Mouse (Mus musculus) cerebellum, postnatal 4 days (tissue): ENCODE data around the gene Dyx1c1.

Experiments
- DNase-seq, 2 experiments: peaks; one replicate each; pipeline ENCODE4 v3.0.0; 2022; ENCODE audit warnings: low spot score in 2 of 2, mixed read lengths in 1 of 2

Gene Dyx1c1

DNA sequence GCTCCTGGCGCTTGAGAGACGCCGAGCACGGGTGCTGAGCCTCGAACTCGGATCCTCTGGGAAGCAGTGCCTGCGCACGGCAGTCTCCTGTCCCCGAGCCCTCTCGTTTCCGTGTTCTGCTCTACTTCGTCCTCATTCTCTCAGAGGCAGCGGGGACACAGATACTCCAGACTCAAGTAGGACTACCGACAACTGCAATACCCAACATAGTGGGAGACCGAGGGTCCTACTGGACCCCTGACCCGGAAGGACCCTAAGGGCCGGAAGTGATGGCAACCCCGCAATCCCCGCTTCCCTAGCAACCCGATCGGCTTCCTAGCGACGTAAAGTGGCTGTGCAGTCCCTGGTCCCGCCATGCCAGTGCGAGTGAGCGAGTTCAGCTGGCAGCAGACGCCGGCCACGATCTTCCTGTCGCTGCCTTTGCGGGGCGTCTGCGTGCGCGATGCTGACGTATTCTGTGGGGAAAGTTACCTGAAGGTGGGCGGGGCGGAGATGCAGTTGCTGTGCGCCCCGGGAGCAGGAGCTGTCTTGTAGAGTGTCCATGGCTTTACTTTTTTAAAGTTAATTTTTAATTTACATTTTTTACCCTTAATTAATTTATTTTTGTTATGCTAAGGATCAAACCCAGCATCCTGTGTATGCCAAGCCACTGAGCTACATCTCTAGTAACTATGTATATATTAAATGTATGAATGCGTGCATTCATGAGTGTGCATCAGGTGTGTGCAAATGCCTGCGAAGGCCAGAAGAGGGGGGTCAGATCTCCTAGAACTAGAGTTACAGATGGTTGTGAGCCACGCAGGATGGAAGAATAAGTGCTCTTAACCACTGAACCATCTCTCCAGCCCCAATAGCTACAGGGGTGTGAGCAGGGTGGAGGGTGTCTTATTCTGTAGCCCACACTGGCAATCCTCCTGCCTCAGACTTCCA lies at the start of gene Dyx1c1, which contains the start of gene Gm44503:
Gene Dyx1c1 (plus strand): TSS at position 265 of the 930 bp plus-strand sequence.
Gene Gm44503 (plus strand): TSS at position 332 of the 930 bp plus-strand sequence.
- peak; percentile 47 to 71 for DNase-seq

DNA sequence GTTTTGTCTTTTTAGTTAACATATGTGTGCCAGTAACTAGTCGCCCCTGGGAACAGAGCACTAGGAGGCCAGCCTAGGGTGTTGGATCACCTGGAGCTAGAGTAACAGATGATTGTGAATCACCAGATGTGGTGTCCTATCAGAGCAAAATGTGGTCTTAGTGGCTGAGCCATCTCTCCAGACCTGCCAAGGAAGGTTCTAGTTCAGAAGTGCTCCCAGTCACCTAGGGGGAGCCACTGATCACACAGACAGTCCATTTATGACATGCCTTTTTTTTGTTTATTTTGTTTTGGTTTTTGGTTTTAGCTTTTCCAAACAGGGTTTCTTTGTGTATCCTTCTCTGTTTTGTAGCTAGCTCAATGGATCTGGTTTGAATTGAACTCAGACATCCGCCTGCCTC lies 47.2 kb upstream of the Dyx1c1 start:
- no peak for DNase-seq

DNA sequence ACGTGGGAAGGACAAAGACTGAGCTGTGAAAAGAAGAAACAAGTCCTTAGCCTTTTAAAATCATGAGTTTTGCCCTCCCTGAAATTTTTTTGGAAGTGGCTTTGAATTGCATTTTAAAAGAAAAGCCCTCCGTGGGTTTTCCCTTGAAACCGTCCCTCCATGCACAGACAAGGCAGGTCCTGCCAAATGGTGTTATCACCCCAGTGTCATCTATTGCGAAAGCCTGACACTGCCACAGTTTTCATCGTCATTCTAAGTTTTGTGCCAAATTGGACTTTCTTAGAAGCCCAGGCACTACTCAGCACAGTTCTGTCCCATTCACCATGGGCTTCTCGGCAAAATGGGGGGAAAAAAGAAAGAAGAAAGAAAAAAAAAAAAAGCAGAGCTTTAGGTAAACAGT lies 45.0 kb upstream of the Dyx1c1 start:
- DNase-seq = no peak

DNA sequence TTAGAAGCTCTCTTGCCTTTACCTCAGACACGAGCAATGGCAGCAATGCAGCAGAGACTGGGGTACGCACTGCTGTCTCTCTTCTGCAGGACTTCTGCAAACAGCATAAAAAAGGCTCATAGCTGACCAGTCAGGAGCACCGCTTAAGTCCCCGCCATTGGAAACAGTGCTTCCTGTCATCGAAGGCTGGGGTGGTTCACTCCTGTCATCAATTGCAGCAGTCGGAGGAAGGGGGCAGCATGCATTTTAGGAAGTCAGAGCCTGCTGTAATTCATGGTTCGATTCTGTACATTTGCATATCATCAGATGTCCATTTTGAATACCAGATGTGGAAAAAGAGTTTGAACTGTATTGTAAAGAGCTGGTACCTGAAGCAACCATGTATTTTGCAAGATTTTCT lies 42.9 kb upstream of the Dyx1c1 start:
- DNase-seq = no peak

DNA sequence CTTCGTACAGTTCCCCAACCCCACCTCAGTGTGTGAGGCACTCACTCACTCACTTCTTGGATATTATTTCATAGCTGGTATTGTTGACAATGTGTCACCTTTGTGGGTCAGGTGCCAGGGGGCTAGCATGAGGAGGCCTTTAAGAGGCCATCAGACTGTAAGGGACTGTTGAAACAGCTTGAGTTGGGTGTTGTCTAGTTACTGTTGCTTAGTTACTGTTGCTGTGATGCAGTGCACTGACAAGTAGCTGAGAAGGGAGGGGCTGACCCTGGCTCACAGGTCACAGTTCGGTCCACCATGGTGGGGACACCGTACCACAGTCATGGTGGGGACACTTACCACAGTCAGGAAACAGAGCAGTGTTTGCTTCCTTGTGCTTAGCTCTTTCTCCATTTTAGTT lies 35.5 kb upstream of the Dyx1c1 start:
- no peak for DNase-seq

DNA sequence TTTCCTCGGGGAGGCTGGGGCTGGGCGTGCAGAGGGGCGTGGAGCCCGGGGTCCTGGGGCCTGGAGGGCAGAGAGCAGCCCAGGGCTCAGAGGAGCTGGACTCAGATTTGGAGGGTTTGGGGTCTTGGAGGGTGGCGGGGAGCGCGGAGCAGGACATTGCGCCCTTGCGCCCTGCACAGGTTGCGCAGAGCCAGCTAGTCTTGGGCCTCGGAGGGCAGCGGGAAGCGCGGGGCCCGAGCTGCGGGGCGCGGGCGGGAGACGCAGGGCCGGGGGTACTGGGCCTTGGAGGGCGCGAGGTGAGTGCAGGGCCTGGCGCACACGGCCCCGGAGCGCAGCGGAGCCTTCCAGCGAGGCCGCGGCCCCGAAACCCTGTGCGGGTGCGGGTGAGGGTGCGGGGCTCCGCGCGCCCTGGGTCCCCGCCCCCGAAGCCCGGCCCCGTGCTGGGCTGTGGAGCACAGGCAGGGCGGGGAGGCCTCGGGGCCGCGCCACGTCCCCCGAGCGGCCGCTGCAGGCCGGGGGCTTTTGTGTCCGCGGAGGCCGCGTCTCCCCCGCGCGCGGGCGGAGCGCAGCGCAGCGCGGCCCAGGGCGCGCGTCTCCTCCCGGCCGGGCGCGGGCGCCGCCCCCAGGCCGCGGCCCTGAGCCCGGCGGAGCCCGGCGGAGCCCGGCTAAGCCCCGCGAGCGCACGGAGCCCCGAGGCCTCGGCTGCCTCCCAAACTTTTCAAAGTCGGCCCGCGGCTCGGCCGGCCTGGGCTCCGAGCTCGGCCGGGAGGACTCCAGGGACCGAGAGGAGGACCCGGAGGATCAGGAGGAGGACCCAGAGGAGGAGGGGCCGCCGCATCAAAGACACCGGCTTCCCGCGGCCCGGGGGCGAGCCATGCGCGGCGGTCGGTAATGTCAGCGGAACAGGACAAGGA lies 33.3 kb upstream of the Dyx1c1 start, which contains the start of gene Pygo1:
Gene Pygo1 (plus strand): TSS at position 625 of the 914 bp plus-strand sequence.
- peak; percentile 33 to 49 for DNase-seq

DNA sequence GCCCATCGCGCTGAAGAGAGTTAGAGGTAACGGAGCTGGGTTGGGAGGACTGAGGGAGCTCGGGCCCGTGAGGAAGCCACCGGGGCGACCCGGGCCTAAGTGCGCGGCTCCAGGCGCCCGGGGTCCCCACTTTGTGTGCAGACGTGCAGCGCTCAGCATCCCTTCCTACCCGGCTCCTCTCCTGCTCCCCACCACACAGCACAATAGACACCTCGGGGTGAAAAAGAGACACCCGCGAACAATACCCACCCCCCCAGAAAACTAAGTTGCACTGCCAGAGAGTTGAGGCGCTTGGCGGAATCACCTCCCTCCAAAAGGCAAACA lies 32.7 kb upstream of the Dyx1c1 start:
- peak in 1 of 2 experiments; percentile 59 for DNase-seq

DNA sequence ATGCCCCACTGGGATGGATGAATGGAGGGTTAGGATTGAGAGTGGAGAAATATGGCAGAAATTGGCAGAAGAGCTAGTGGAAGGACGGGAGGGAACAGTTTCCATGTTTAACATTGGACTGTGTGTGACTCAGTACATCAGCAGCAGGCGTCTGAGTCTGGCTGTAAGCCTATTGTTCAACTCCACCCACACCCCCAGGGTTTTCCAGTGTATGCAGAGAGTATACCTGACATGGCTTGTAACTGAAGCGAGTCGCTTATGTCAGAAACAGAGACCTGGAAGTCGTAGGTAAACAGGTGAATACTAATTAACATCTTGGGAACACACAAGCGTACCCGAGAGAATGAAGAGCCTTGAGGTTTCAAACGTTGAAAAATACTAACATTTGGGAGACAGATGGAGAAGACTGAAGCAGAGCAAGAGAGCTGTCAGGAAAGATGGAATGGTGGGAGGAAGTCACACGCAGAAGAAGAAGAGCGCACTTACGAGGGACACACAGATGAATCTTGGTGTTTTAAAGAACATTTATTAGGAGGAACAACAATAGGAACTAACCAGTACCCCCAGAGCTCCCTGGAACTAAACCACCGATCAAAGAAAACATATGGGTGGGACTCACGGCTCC lies 27.3 kb upstream of the Dyx1c1 start:
- DNase-seq = no peak

DNA sequence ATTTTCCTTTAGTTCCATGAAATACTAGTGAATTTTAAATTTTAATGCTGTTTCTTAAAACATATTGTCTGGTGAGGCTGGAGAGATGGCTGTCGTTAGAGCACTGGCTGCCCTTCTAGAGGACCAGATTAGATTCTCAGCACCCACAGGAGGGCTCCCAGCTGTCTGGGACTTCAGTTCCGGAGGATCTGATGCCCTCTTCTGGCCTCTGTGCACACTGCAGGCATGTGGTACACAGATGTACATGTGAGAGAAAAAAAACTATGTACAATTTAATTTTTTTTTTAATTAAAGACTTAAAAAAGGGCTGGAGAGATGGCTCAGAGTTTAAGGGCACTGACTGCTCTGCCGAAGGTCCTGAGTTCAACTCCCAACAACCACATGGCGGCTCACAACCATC lies 23.3 kb upstream of the Dyx1c1 start:
- no peak for DNase-seq

DNA sequence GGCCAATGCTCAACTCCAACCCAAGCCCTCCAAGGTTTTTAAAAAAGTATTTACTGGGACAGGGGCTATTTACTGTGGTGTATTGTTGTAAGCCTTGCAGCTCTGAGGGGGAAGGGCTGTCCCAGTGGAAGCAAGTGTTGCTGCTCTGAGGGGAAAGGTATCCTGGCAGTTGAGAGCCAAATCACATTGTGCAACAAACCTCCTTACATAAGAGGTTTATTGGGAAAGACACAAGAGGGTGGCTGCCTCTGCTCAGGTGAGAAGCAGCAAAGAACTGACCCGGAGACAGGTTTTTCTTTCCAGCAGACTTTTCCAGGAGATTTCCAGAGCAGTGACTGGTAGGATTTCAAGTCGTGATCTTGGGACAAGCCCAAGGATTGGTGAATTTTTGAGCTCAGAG lies 22.3 kb upstream of the Dyx1c1 start:
- no peak for DNase-seq

DNA sequence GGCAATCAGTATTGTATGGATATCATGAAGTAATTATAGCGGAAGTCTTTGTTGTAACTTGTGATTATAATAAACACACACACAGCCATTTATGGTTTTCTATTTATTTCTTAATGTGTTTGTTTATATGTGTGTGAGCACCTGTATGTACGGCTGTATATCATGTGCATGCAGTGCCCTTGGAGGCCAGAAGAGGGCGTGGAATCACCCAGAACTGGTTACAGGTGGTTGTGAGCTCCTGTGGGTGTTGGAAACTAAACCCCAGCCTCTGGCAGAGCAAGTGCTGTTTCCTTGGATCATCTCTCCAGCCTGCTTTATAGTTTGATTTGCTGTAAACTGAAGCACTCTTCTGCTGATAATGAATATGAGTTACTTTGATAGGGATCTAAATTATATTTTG lies 15.2 kb upstream of the Dyx1c1 start:
- no peak for DNase-seq

DNA sequence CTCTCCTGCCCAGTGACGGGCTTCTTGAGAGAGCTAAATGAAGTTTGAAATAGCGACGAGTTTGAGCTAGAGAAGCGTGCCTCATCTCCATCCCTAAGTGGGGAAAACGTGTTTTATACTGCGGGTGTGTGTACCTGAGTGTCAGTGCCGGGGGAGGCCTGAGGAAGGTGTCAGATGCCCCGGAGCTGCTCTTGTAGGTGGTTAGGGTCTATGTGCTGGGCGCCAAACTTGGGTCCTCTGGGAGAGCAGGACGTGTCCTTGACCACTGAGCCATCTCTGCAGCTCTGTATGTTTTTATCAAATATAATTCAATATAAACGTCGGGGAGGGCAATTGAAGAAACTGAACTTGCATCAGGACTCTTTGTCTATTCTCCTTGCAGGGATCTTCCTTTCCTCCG lies 14.3 kb upstream of the Dyx1c1 start:
- no peak for DNase-seq

DNA sequence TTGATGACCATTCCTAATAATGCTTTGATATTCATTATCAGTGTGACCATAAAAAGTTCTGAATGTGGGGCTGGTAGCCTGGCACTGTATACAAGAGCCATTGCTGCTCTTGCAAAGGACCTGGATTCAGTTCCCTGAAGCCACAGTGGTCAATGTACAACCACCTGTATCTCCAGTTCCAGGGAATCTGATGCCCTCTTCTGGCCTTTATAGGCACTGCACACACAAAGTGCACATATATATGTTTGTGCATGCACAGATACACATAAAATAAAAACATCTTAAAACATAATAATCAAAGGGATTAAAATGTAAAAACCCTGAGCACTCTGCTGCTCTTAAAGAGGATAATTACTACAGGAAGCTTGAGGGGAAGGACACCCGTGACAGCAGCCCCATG lies 11.6 kb upstream of the Dyx1c1 start:
- DNase-seq = no peak

DNA sequence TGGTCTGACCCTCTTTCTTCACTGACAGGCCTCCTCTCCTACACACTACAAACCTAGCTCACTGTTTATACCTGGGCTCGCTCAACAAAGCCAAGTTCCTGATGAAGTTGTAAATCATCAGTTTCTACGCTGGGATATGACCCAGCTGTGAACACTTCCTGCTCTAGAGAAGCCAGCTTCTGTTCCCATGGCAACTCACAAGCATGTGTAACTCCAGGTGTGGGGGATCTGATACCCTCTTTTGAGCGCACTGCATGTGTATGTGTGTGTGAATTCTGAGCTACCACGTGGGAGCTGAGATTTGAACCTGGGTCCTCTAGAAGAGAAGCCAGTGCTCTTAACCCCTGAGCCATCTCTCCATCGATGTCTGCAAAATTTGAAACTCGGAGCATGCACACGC lies 9.0 kb upstream of the Dyx1c1 start:
- DNase-seq = no peak

DNA sequence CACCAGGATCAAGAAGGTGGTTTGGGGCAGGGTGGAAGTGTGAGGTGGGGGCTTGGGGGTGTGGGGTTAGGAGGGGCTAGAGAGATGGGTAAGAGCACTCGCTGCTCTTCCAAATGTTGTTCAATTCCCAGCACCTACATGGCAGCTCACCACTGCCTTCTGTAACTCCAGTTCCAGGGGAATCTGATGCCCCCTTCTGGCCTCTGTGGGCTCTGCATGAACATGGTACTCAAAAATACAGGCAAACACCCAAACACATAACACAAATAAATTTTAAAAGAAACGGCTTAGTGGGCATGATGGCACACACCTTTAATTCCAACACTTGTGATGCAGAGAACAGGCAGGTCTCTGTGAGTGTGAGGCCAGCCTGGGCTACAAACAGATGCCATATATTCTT lies 3.8 kb upstream of the Dyx1c1 start:
- DNase-seq = peak in 1 of 2 experiments; percentile 12

DNA sequence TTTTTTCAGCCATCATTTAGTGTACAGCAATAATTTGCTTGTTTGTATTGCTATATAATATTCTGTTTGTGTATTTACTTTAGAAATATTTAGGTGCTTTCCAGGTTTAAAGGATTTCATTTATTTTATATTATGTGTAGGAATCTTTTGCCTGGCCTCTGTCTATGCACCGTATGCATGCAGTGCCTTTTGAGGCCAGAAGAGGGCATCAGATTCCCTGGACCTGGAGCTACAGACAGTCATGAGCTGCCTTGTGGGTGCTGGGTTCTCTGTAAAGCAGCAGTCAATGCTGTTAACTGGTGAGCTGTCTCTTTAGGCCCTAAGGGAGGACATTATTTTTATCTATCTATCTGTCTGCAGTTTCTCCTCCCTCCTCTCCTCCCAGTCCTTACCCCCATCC lies 3.0 kb upstream of the Dyx1c1 start:
- DNase-seq = peak in 1 of 2 experiments; percentile 40

DNA sequence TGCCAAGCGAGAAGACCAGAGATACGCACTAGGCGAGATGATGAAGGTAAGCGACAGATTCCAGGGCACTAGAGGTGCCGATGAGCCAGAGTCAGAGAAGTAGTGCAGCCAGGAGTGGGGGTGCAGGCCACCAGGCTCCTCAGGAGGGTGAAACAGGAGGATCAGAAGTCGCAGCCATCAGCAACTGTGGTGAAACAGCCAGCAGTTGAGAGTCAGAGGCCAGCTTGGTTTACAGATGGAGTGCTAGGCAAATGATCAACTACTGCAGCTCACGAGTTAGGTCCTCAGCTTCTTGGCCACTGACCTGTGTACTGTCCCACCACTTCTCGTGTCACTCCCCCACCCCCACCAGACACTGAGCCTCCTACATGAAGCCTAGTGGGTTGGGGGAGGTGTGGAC lies 2.8 kb downstream of the Dyx1c1 start:
- no peak for DNase-seq

DNA sequence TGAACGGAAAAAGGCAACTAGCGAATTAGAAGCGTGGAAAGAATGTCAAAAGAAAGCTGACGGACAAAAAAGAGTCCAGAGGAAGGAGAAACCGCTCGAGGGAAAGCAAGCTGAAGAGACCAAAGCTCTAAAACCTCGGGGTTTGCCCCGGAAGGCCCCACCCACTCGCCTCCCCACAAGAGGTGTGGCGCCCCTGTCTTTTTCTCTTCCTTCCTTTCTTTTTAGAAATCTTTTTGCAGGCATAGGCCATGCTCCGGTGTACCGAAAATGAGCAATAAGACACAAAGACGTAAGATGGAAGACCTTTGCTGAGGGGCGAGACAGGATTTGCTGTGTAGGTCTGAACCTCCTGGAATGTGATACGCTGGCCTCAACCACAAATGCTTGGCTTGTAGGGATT lies 3.4 kb downstream of the Dyx1c1 start:
- no peak for DNase-seq

DNA sequence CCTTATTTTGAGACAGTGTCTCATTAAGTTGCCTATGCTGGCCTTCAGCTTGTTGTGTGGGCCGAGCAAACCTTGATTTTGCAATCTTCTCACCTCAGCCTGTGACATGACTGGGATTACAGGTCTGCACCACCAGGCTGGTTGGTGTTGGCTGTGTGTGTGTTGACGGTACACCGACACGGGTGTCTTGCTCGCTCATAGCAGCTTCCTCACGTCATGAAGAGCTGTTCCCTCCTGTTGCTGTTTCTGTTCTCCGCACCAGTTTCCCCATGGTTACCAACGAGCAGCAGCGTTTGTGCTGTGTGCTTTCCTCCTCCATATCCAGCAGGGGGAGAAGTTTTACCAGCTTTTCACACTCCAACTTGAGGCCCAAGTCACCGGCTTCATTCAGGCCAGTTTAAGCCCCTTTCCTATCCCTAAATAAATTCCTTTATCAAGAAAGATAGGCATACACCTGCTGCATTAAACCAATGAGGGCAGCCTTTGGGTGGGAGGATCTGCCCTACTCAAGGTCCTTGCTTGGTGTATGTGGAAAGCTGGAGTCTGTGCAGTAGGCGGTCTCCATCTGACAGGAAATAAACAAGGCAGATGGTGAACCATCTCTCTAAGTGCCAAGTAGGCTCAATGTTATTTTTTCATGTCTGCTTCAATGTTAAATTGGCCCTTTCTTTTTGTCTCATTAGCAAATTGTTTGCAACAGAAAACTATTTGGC lies 9.9 kb downstream of the Dyx1c1 start:
- DNase-seq = peak in 1 of 2 experiments; percentile 41

DNA sequence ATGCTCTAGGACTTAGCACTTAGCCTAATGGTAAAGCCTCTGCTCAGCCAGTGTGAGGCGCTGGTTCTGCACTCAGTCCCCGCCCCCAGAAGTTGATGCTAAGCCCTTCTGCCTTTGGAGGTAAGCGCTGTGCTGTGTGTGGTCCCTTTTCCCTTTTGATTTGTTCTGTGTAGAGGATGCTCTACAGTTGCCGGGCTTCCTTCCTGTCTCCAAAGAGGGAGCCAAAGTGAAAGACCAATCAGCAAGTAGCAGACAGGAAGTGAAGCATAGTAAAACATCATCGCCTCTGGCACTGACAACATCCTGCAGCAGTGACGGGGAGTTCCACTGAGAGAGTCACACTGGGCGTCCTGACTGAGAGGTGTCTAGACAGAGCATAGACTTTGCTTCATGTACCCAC lies 11.3 kb downstream of the Dyx1c1 start:
- DNase-seq = no peak

DNA sequence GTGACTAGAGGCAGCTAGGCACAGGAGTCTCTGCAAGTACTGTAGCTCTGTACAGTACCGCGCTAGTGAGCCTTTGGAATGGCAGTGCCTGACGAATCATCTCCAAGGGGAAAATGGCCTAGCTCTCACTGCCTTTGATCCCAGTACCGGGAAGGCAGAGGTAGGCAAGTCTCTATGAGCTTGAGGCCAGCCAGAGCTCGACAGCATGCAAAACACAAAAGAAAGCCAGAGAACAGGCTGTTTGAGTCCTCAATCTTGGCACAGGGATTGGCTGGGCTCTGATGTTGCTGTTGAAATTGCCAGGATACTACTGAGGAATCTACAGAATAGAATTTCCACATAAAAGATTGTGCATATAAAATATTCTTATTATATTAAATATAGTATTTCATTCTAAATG lies 13.8 kb downstream of the Dyx1c1 start:
- no peak for DNase-seq
